Mouse (Mus musculus) embryonic facial prominence, embryonic 11.5 days (tissue): ENCODE data around the gene C77080. TPM values are rescaled to one million over a fixed set of nuclear protein-coding genes. Genes with fewer than 3 reads are reported as not detected.

Source experiments
- ATAC-seq: fragments of 200-750 bp; cut with Nextera tagmentation; replicated peaks from 2 replicates; pipeline ENCODE4 v1.8.0; 2017; ENCODE audit warnings: low read depth; ENCODE audit not compliant: insufficient number of reproducible peaks, low FRiP score, low TSS enrichment
- DNase-seq: peaks from one replicate; pipeline ENCODE4 v3.0.0-alpha.2; 2015; ENCODE audit warnings: low spot score
- H3K27ac ChIP-seq: fragments of 300-500 bp; sonication (generic); replicated peaks from 2 replicates; pipeline ENCODE4 v1.5.1; 2014; ENCODE audit warnings: mild to moderate bottlenecking, low read depth, low read length, control low read depth
- H3K27me3 ChIP-seq: fragments of 300-500 bp; sonication (generic); 2 replicates; pipeline ENCODE4 v1.6.1; 2014; ENCODE audit warnings: mild to moderate bottlenecking, low read length, moderate library complexity, mixed read lengths; ENCODE audit not compliant: control insufficient read depth, insufficient read depth
- H3K36me3 ChIP-seq: fragments of 300-500 bp; sonication (generic); replicated peaks from 2 replicates; pipeline ENCODE4 v1.6.1; 2014; ENCODE audit warnings: low read depth, mild to moderate bottlenecking, low read length, moderate library complexity, mixed read lengths; ENCODE audit not compliant: control insufficient read depth, insufficient read depth
- H3K4me1 ChIP-seq: fragments of 300-500 bp; sonication (generic); 2 replicates; pipeline ENCODE4 v1.6.1; 2014; ENCODE audit warnings: low read length, mixed read lengths; ENCODE audit not compliant: control insufficient read depth, insufficient read depth
- H3K4me2 ChIP-seq: fragments of 300-500 bp; sonication (generic); 2 replicates; pipeline ENCODE4 v1.6.1; 2014; ENCODE audit warnings: low read depth, mild to moderate bottlenecking, control low read depth, low read length, moderate library complexity
- H3K4me3 ChIP-seq: fragments of 300-500 bp; sonication (generic); 2 replicates; pipeline ENCODE4 v1.5.1; 2014; ENCODE audit warnings: low read depth, low read length, control low read depth
- H3K9ac ChIP-seq: fragments of 300-500 bp; sonication (generic); replicated peaks from 2 replicates; pipeline ENCODE4 v1.6.1; 2014; ENCODE audit warnings: mild to moderate bottlenecking, control low read depth, low read length
- H3K9me3 ChIP-seq: fragments of 300-500 bp; sonication (generic); replicated peaks from 2 replicates; pipeline ENCODE4 v1.6.1; 2016; ENCODE audit warnings: mild to moderate bottlenecking, low read length, inconsistent platforms, mixed read lengths; ENCODE audit not compliant: control insufficient read depth
- WGBS: fragments of 180-500 bp; shearing (Covaris S2); extraction: QIAGEN DNeasy Blood & Tissue Kit; methylation state at CpG from one replicate; pipeline ENCODE4 v1.1.7; 2014; 5-methylcytosine and 5-hydroxymethylcytosine counted together
- polyA plus RNA-seq: library from polyadenylated mRNA; unstranded; fragments of >200 nt; fragmentation: Nextera tagmentation; extraction: Ambion mirVana; gene quantifications from 2 replicates; pipeline ENCODE4 v1.2.1, GENCODE M21; 2014

Gene C77080
- polyA plus RNA-seq, 1 experiment from 2014 or later: 2.5 TPM

- no peaks in the 10 kb centered on the region for H3K36me3 ChIP-seq
- no peak overlapping the region for H3K27ac ChIP-seq
- peaks cover 4% of the 10 kb centered on the region; the same call in 1 of the 2 replicates for H3K4me1 ChIP-seq
- no peak overlapping the region for H3K4me3 ChIP-seq
- peaks cover 5% of the 10 kb centered on the region; the same call in 1 of the 2 replicates for H3K27me3 ChIP-seq
- H3K9ac ChIP-seq: no peak overlapping the region
- ATAC-seq: no peak
- H3K4me2 ChIP-seq: no peak overlapping the region
- H3K9me3 ChIP-seq: no peaks in the 10 kb centered on the region
- 57% methylated on average over 5 of the region's 5 CpGs for WGBS
- DNase-seq: no peak
These were observed 24.9 kb upstream of the C77080 start for GRCm38 (mm10) chr4:129286001-129286682.

DNA sequence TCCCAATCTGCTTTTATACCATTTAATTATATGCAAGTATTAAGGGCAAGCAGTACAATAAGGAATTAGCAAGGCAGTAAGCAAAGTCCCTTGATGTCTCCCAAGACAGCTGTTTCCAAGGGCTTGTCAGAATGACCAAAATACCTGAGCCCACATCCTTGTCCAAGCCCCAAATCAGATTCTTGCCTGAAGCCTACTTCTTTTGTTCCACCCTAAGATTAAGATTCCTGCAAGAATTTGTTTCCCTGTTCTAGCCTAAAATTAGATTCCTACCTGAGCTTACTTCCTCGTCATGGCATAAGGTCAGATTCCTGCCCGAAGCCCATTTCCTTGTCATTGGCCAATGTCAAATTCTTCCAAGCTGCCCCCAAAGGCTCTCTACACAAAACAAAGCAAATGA lies 23.5 kb upstream of the C77080 start:
- peaks cover 4% of the 10 kb centered on the region; the same call in 1 of the 2 replicates for H3K4me1 ChIP-seq
- no peak overlapping the region for H3K4me2 ChIP-seq
- no peak overlapping the region for H3K4me3 ChIP-seq
- DNase-seq: no peak
- H3K9ac ChIP-seq: no peak overlapping the region
- H3K27ac ChIP-seq: no peak overlapping the region
- ATAC-seq: no peak
- 72% methylated on average over 2 of the region's 2 CpGs for WGBS
- H3K27me3 ChIP-seq: peaks cover 5% of the 10 kb centered on the region; the same call in 1 of the 2 replicates
- no peaks in the 10 kb centered on the region for H3K9me3 ChIP-seq
- no peaks in the 10 kb centered on the region for H3K36me3 ChIP-seq

- peaks cover 5% of the 10 kb centered on the region; the same call in 1 of the 2 replicates for H3K27me3 ChIP-seq
- H3K4me1 ChIP-seq: peaks cover 4% of the 10 kb centered on the region; the same call in 1 of the 2 replicates
- no peak overlapping the region for H3K4me3 ChIP-seq
- no peak overlapping the region for H3K9ac ChIP-seq
- no peak overlapping the region for H3K27ac ChIP-seq
- DNase-seq (no peak), ATAC-seq (no peak)
- H3K9me3 ChIP-seq: no peaks in the 10 kb centered on the region
- H3K36me3 ChIP-seq: no peaks in the 10 kb centered on the region
- WGBS: 80% methylated on average over 5 of the region's 5 CpGs
- no peak overlapping the region for H3K4me2 ChIP-seq
These were observed 22.0 kb upstream of the C77080 start for GRCm38 (mm10) chr4:129283226-129283625.

DNA sequence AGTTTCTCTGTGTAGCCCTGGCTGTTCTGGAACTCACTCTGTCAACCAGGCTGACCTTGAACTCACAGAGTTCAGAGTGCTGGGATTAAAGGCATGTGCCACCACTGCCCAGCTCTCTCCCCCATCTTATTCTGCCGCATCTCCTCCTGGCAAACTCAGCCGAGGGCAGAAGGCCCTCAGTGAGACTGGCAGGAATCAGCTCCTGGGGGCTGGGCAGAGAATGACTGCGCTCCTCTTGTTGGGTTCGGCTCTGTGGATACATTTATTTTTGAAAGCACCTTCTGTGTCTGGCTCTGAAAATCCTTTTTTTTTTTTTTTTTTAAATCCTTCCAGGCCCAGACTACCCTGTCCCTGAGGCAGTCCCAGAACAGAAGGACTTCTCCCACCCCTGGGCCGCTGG lies 21.6 kb upstream of the C77080 start:
- H3K4me3 ChIP-seq: no peak overlapping the region
- 77% methylated on average over 5 of the region's 5 CpGs for WGBS
- H3K4me1 ChIP-seq: peaks cover 4% of the 10 kb centered on the region; the same call in 1 of the 2 replicates
- DNase-seq (no peak), ATAC-seq (no peak)
- H3K9me3 ChIP-seq: no peaks in the 10 kb centered on the region
- H3K27me3 ChIP-seq: peaks cover 5% of the 10 kb centered on the region; the same call in 1 of the 2 replicates
- H3K27ac ChIP-seq: no peak overlapping the region
- no peak overlapping the region for H3K4me2 ChIP-seq
- no peaks in the 10 kb centered on the region for H3K36me3 ChIP-seq
- H3K9ac ChIP-seq: no peak overlapping the region

DNA sequence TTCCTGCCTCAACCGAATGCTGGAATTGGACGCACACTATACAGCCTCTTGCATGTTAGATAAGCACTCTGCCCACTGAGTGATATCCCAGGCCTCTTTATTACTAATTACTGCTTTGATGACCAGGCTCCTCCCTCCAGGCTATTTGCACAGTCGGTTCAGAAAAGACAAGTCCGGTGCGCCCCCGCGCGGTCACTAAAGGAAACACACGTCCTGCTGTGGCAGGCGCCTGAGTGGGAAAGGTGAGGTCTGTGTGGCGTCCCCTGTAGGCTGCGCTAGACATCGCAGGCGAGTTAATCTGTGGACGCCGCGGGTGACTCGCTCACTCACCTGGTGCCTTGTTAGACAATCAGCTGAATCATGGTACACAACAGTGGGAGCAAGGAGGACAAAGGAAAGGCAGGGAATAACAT lies 15.3 kb upstream of the C77080 start:
- no peaks in the 10 kb centered on the region for H3K27me3 ChIP-seq
- no peak overlapping the region; the same call in 1 of the 2 replicates for H3K4me2 ChIP-seq
- no peaks in the 10 kb centered on the region for H3K36me3 ChIP-seq
- no peak overlapping the region for H3K27ac ChIP-seq
- no peaks in the 10 kb centered on the region for H3K9me3 ChIP-seq
- ATAC-seq (0 out of 2 replicates have a peak, but pooled peaks have one; percentile 25), DNase-seq (peak; percentile 92)
- H3K9ac ChIP-seq: no peak overlapping the region
- no peaks in the 10 kb centered on the region for H3K4me1 ChIP-seq
- 3% methylated on average over 18 of the region's 18 CpGs for WGBS
- no peak overlapping the region for H3K4me3 ChIP-seq

GRCm38 (mm10) chr4:129272756-129273046 lies 11.5 kb upstream of the C77080 start:
- Histone ChIP-seq H3K27ac (no peak overlapping the region), H3K36me3 (no peaks in the 10 kb centered on the region), H3K4me3 (no peak overlapping the region), H3K4me1 (no peaks in the 10 kb centered on the region), H3K9me3 (no peaks in the 10 kb centered on the region), H3K4me2 (no peak overlapping the region), H3K27me3 (no peaks in the 10 kb centered on the region), H3K9ac (no peak overlapping the region)
- ATAC-seq (no peak), DNase-seq (no peak)
- 55% methylated on average over 5 of the region's 5 CpGs for WGBS

DNA sequence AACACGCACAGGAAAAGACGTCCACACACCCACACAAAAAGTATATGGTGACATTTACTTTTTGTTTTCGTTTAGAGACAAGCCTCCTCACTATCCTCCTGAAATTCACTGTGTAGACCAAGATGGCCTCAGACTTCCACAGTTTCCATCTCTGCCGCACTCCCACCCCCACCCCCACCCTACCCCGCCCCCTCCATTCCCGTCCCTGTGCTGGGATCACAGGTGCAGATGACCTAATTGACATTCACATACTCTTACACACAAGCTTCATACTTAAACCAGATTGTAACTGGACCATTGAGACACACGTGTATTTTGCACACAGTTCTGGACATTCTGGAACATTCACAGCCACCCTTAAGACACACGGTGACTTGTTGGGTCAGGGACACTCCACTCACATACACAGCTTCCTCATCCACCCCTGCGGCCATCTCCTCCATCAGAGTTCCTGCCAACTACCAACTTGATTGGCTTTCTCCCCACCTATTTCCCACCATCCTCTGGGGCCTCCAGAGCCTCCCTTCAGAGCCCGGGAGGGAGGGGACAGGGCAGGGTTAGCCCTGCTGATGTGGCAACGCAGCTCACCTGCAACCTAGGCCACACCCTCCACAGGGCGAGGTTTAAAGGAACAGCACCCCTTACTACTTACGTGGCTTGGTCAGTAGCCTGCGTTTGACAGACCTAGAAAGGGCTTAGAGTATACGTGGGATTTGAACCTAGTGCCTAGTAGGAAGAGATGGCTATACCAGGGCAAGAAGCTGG lies 11.0 kb upstream of the C77080 start:
- H3K27me3 ChIP-seq: no peaks in the 10 kb centered on the region
- DNase-seq (no peak), ATAC-seq (no peak)
- 21% methylated on average over 15 of the region's 15 CpGs for WGBS
- no peak overlapping the region for H3K27ac ChIP-seq
- no peak overlapping the region for H3K9ac ChIP-seq
- H3K4me3 ChIP-seq: no peak overlapping the region
- no peaks in the 10 kb centered on the region for H3K9me3 ChIP-seq
- no peaks in the 10 kb centered on the region for H3K4me1 ChIP-seq
- H3K4me2 ChIP-seq: no peak overlapping the region
- no peaks in the 10 kb centered on the region for H3K36me3 ChIP-seq

GRCm38 (mm10) chr4:129268698-129269097 lies 7.5 kb upstream of the C77080 start:
- H3K27me3 ChIP-seq: no peaks in the 10 kb centered on the region
- H3K4me2 ChIP-seq: no peak overlapping the region
- 42% methylated on average over 1 of the region's 1 CpGs for WGBS
- H3K4me1 ChIP-seq: peaks cover under 1% of the 10 kb centered on the region; the same call in 1 of the 2 replicates
- ATAC-seq (no peak), DNase-seq (no peak)
- H3K36me3 ChIP-seq: no peaks in the 10 kb centered on the region
- no peaks in the 10 kb centered on the region for H3K9me3 ChIP-seq
- H3K9ac ChIP-seq: no peak overlapping the region
- no peak overlapping the region for H3K27ac ChIP-seq
- H3K4me3 ChIP-seq: no peak overlapping the region
